Mouse (Mus musculus) CH12.LX (cell line): ENCODE data around the gene Magi2. TPM values are rescaled to one million over a fixed set of nuclear protein-coding genes. Genes with fewer than 3 reads are reported as not detected.

ENCODE experiments used
- DNase-seq: peaks from one replicate; pipeline ENCODE4 v3.0.0-alpha.2; 2013; ENCODE audit errors: extremely low read depth
- H3K27ac ChIP-seq: 2 replicates; pipeline ENCODE4 v1.5.1; 2012; ENCODE audit warnings: low read depth, mild to moderate bottlenecking, control low read depth, moderate library complexity; ENCODE audit not compliant: insufficient read depth
- H3K27me3 ChIP-seq: replicated peaks from 2 replicates; pipeline ENCODE3; 2012; ENCODE audit warnings: inconsistent platforms
- H3K36me3 ChIP-seq, 2 experiments: replicated peaks in 1 of 2; 2 replicates each; pipeline versions ENCODE3 to v1.6.1; 2012; ENCODE audit warnings: inconsistent platforms in 1 of 2, low read length in 1 of 2, mild to moderate bottlenecking in 1 of 2, mixed read lengths in 1 of 2, moderate library complexity in 1 of 2; ENCODE audit not compliant: control insufficient read depth in 1 of 2, insufficient read depth in 1 of 2
- H3K4me1 ChIP-seq, 2 experiments: 2 replicates each; pipeline ENCODE4 v1.6.1; 2012; ENCODE audit warnings: inconsistent platforms in 1 of 2, moderate library complexity in 1 of 2; ENCODE audit not compliant: insufficient read depth in 2 of 2, control insufficient read depth in 1 of 2
- H3K4me2 ChIP-seq: 2 replicates; pipeline ENCODE4 v1.6.1; 2012; ENCODE audit warnings: low read depth, mild to moderate bottlenecking, control low read depth; ENCODE audit not compliant: poor library complexity, insufficient read depth, severe bottlenecking
- H3K4me3 ChIP-seq, 3 experiments: fragments of 150-350 bp in 1 of 3; sonication (generic) in 1 of 3; replicated peaks in 1 of 3; 2 replicates each; pipeline versions ENCODE3 to v1.5.1; 2011 to 2012; ENCODE audit warnings: low read depth in 2 of 3, low read length in 2 of 3, mild to moderate bottlenecking in 2 of 3, moderate library complexity in 2 of 3, control low read depth in 1 of 3, improper control_type of control experiment in 1 of 3, inconsistent platforms in 1 of 3, mixed read lengths in 1 of 3; ENCODE audit not compliant: poor library complexity in 1 of 3
- H3K79me2 ChIP-seq: replicated peaks from 2 replicates; pipeline ENCODE4 v1.6.1; 2012; ENCODE audit warnings: mild to moderate bottlenecking, moderate library complexity; ENCODE audit not compliant: control insufficient read depth, poor library complexity, insufficient read depth, severe bottlenecking; ENCODE audit errors: extremely low read depth
- H3K9ac ChIP-seq: 2 replicates; pipeline ENCODE4 v1.6.1; 2012; ENCODE audit warnings: low read depth, mild to moderate bottlenecking, control low read depth, moderate library complexity; ENCODE audit not compliant: insufficient read depth
- H3K9me3 ChIP-seq: replicated peaks from 2 replicates; pipeline ENCODE3; 2012; ENCODE audit warnings: low read length, inconsistent platforms, mixed read lengths
- CHD1 ChIP-seq: IDR thresholded peaks from 2 replicates; pipeline ENCODE4 v1.6.1; 2012; ENCODE audit warnings: low read depth, low read length, improper control_type of control experiment, inconsistent platforms
- ELF1 ChIP-seq: IDR thresholded peaks from 2 replicates; pipeline ENCODE4 v1.6.1; 2014; ENCODE audit warnings: low read depth, mild to moderate bottlenecking, inconsistent platforms, low read length, improper control_type of control experiment
- GABPA ChIP-seq: IDR thresholded peaks from 2 replicates; pipeline ENCODE4 v1.6.1; 2012; ENCODE audit warnings: low read depth, low read length, improper control_type of control experiment, inconsistent platforms; ENCODE audit not compliant: insufficient replicate concordance
- HCFC1 ChIP-seq: IDR thresholded peaks from 2 replicates; pipeline ENCODE4 v1.6.1; 2012; ENCODE audit warnings: low read depth, mild to moderate bottlenecking, inconsistent platforms, low read length, improper control_type of control experiment
- IRF4 ChIP-seq: IDR thresholded peaks from 2 replicates; pipeline ENCODE4 v1.6.1; 2014; ENCODE audit warnings: low read depth, mild to moderate bottlenecking, inconsistent platforms, low read length, improper control_type of control experiment
- JUND ChIP-seq: conservative IDR thresholded peaks from 2 replicates; pipeline ENCODE4 v1.6.1; 2011; ENCODE audit warnings: low read depth, low read length, improper control_type of control experiment
- KAT2A ChIP-seq: IDR thresholded peaks from 2 replicates; pipeline ENCODE4 v1.6.1; 2012; ENCODE audit warnings: low read length, improper control_type of control experiment, inconsistent platforms; ENCODE audit not compliant: insufficient replicate concordance
- MAX ChIP-seq: IDR thresholded peaks from 2 replicates; pipeline ENCODE4 v1.6.1; 2011; ENCODE audit warnings: low read length, improper control_type of control experiment
- MAZ ChIP-seq: IDR thresholded peaks from 2 replicates; pipeline ENCODE4 v1.6.1; 2012; ENCODE audit warnings: low read depth, mild to moderate bottlenecking, inconsistent platforms, low read length, improper control_type of control experiment, moderate library complexity
- NELFE ChIP-seq: IDR thresholded peaks from 2 replicates; pipeline ENCODE4 v1.6.1; 2011; ENCODE audit warnings: low read depth, low read length, improper control_type of control experiment
- NRF1 ChIP-seq: IDR thresholded peaks from 2 replicates; pipeline ENCODE4 v1.6.1; 2014; ENCODE audit warnings: low read depth, mild to moderate bottlenecking, inconsistent platforms, low read length, improper control_type of control experiment, moderate library complexity
- PAX5 ChIP-seq: IDR thresholded peaks from 2 replicates; pipeline ENCODE4 v1.6.1; 2012; ENCODE audit warnings: low read length, inconsistent platforms, mixed read lengths
- POLR2A ChIP-seq: IDR thresholded peaks from 2 replicates; pipeline ENCODE4 v1.6.1; 2011; ENCODE audit warnings: low read depth, mild to moderate bottlenecking, improper control_type of control experiment, low read length
- POLR2AphosphoS2 ChIP-seq: IDR thresholded peaks from 2 replicates; pipeline ENCODE4 v1.6.1; 2011; ENCODE audit warnings: low read depth, low read length, improper control_type of control experiment
- RAD21 ChIP-seq: IDR thresholded peaks from 2 replicates; pipeline ENCODE4 v1.6.1; 2011; ENCODE audit warnings: low read depth, mild to moderate bottlenecking, low read length, improper control_type of control experiment, moderate library complexity
- RCOR1 ChIP-seq: conservative IDR thresholded peaks from 2 replicates; pipeline ENCODE4 v1.6.1; 2012; ENCODE audit warnings: low read depth, mild to moderate bottlenecking, inconsistent platforms, low read length, improper control_type of control experiment
- TBP ChIP-seq: conservative IDR thresholded peaks from 2 replicates; pipeline ENCODE4 v1.6.1; 2011; ENCODE audit warnings: low read depth, low read length, improper control_type of control experiment
- UBTF ChIP-seq: IDR thresholded peaks from 2 replicates; pipeline ENCODE4 v1.6.1; 2012; ENCODE audit warnings: low read depth, mild to moderate bottlenecking, inconsistent platforms, low read length, improper control_type of control experiment, moderate library complexity
- ZKSCAN1 ChIP-seq: IDR thresholded peaks from 2 replicates; pipeline ENCODE4 v1.6.1; 2012; ENCODE audit warnings: low read depth, inconsistent platforms, low read length, improper control_type of control experiment, borderline replicate concordance
- ZMIZ1 ChIP-seq: IDR thresholded peaks from 2 replicates; pipeline ENCODE4 v1.6.1; 2012; ENCODE audit warnings: low read depth, mild to moderate bottlenecking, inconsistent platforms, low read length, improper control_type of control experiment
- dilution Hi-C: fragments of 300-500 bp; cut with MboI; formaldehyde crosslinking; loops from 2 replicates; pipeline ENCODE4 v1.14.3; 2020; ENCODE audit warnings: low sequenced_read_pairs; ENCODE audit not compliant: extremely low pct_unique_long_range_greater_than_20kb, extremely low pct_ligation_motif_present
- in situ Hi-C: fragments of 300-500 bp; cut with MboI; formaldehyde crosslinking; loops from 3 replicates; pipeline ENCODE4 v1.14.3; 2019; ENCODE audit warnings: low sequenced_read_pairs, low pct_ligation_motif_present, low pct_unique_long_range_greater_than_20kb, mixed read lengths
- polyA plus RNA-seq: library from polyadenylated mRNA; unstranded; fragments of >175 nt; gene quantifications from 2 replicates; pipeline ENCODE4 v1.2.1, GENCODE M21; 2012; ENCODE audit warnings: low read depth; ENCODE audit not compliant: insufficient read length
- total RNA-seq, 2 experiments: library from RNA; depleted of rRNA; stranded (reverse); fragments of 300-350 nt in 1 of 2; fragments of >200 nt in 1 of 2; gene quantifications; 2 replicates each; pipeline ENCODE4 v1.2.3; 2012 to 2014

Gene Magi2
- total and polyA plus RNA-seq, 3 experiments, result 0.37 to 0.63 (median 0.42) TPM

DNA sequence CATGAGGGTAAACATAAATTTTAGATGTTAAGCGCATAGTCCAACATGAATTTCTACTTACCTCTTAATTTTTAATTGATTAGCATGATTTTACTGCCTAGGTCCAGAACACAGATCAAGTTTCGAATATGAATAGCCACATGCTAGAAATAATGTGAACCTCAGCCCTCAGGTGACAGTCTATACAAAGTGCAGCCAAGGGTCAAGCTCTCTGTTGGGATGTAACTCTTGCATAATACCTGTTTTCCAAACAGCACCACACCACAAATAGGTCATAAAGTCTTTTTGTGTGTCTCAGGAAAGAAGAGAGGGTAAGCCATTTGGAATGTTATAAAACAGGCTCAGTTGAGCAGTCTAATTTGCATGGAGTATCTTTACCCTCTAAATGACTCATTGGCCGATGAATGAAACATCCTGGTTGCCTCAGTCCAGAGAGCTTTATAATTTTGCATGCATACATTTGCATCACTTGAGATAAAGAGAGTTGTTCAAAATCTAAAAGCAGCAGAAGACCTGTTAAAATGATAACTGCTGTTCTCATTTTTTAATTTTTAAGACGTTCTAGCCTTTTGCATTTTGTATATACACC is 246.1 kb downstream of the Magi2 start:
- Histone ChIP-seq H3K9me3 (no peaks in the 10 kb centered on the region), H3K4me3 (no peak overlapping the region), H3K27me3 (no peaks in the 10 kb centered on the region), H3K9ac (no peak overlapping the region), H3K4me2 (no peak overlapping the region), H3K4me1 (peaks cover 0 to 18% of the 10 kb centered on the region in 2 experiments; a peak in 1 of 4 replicates), H3K36me3 (no peaks in the 10 kb centered on the region), H3K27ac (no peak overlapping the region), H3K79me2 (no peaks in the 10 kb centered on the region)
- in situ Hi-C loops (no loop called here), dilution Hi-C loops (no loop called here)
- TF ChIP-seq MAX, result no peak
- peak; percentile 37 for DNase-seq

DNA sequence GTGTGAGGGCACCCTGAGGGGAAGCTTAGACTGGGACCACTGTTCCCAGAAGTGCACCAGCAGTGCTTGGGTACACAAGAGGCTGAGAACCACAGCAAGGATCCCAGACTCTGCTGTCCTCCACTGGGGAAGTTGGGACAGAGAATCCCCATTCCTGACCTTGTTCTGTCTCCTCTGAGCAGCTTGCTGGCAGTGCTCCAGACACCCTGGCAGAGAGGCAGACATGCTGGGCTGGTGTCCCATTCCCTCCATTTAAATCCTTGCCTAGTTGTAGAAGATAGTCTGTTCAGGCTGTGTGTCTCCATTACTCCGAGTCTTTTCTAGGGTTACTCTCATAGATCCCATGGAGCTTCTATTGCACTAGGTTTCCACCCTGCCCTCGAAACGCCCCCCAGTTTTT is 256.1 kb downstream of the Magi2 start:
- dilution Hi-C loops, result no loop called here
- H3K9me3 ChIP-seq, result no peaks in the 10 kb centered on the region
- TF ChIP-seq IRF4 (no peak), POLR2AphosphoS2 (no peak), NRF1 (no peak), CHD1 (no peak)
- TF ChIP-seq, all 38 proteins: peak for 0
- Histone ChIP-seq H3K79me2 (no peaks in the 10 kb centered on the region), H3K9ac (no peak overlapping the region), H3K4me2 (no peak overlapping the region), H3K4me1 (peaks cover 0 to 9% of the 10 kb centered on the region in 2 experiments; a peak in 2 of 4 replicates), H3K4me3 (no peak overlapping the region), H3K27ac (no peak overlapping the region), H3K27me3 (no peaks in the 10 kb centered on the region), H3K36me3 (no peaks in the 10 kb centered on the region)
- in situ Hi-C loops, result no loop called here
- DNase-seq, result no peak

DNA sequence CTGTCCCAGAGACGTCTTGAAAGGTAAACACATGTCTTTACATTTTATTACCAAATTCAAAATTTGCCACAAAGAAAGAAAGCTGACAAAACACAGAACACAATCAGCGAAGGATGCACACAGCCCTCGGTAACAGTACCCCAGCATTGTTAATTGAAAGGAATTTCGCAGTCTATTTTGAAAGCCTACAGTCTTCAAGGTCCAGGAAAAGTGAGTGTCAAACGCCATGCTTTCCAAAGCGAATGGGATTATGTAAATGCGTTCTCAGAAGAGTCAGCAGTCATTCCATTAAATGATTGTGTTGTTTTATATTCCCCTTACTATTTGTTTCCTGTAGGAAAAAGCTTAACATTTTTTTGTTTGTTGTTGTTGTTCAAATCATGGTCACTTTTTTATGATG is 261.1 kb downstream of the Magi2 start:
- Histone ChIP-seq H3K27ac (no peak overlapping the region), H3K9me3 (no peaks in the 10 kb centered on the region), H3K27me3 (no peaks in the 10 kb centered on the region), H3K4me1 (peaks cover 0 to 10% of the 10 kb centered on the region in 2 experiments; a peak in 2 of 4 replicates), H3K79me2 (no peaks in the 10 kb centered on the region), H3K36me3 (no peaks in the 10 kb centered on the region), H3K9ac (no peak overlapping the region), H3K4me2 (no peak overlapping the region)
- in situ Hi-C loops, result no loop called here
- no peak for DNase-seq
- TF ChIP-seq NELFE (no peak), UBTF (no peak), HCFC1 (no peak), RAD21 (no peak), CHD1 (no peak), JUND (no peak), ZKSCAN1 (no peak), ZMIZ1 (no peak), ELF1 (no peak), MAX (no peak), PAX5 (no peak), MAZ (no peak), RCOR1 (no peak), KAT2A (no peak), TBP (no peak), GABPA (no peak), POLR2AphosphoS2 (no peak), POLR2A (no peak), IRF4 (no peak)
- TF ChIP-seq, all 38 proteins: peak for 0
- H3K4me3 ChIP-seq, result no peak overlapping the region
- dilution Hi-C loops, result no loop called here
